ENCODE assay signal across 13 mouse cellular contexts in genomic region chr11:20017937-20018336, GRCm38 (mm10).
"Had no signal": no experiment of that assay in that cellular context is flagged by ENCODE, and none has a peak within 500 bp of the region (broad histone marks: within the 10 kb centered on the region; RNA-seq: fewer than 3 reads in every experiment).

No protein-coding gene starts in this region.

- H3K27ac ChIP-seq: liver, embryonic 15.5 days; midbrain, embryonic 10.5 days; midbrain, embryonic 12.5 days; neural tube, embryonic 12.5 days had no signal

- H3K4me2 ChIP-seq: liver, embryonic 15.5 days; lung, embryonic 14.5 days; midbrain, embryonic 12.5 days; neural tube, embryonic 12.5 days had no signal

- DNase-seq: lung, adult 18-20 months; lung, embryonic 14.5 days; lung, postnatal 10 days; lung, postnatal 4 days; midbrain, embryonic 14.5 days; right cerebral cortex, postnatal 14 days; thymus, adult 2 months; thymus, postnatal 25 days; thymus, postnatal 4 days had no signal

- H3K9ac ChIP-seq: liver, embryonic 15.5 days; lung, embryonic 14.5 days; midbrain, embryonic 12.5 days; neural tube, embryonic 12.5 days had no signal

- H3K4me1 ChIP-seq: midbrain, embryonic 10.5 days; midbrain, embryonic 12.5 days; neural tube, embryonic 12.5 days had no signal

- H3K4me3 ChIP-seq: liver, embryonic 15.5 days; midbrain, embryonic 10.5 days; midbrain, embryonic 12.5 days; neural tube, embryonic 12.5 days had no signal

- H3K27me3 ChIP-seq: liver, embryonic 15.5 days; midbrain, embryonic 12.5 days; neural tube, embryonic 12.5 days had no signal
